Mouse (Mus musculus): ENCODE measurements around the gene Arid5b. TPM values are rescaled to one million over a fixed set of nuclear protein-coding genes. Genes with fewer than 3 reads are reported as not detected.

Gene Arid5b
- total and polyA plus RNA-seq, 2 experiments from 2014 or later: 13.3 to 13.6 TPM

DNA sequence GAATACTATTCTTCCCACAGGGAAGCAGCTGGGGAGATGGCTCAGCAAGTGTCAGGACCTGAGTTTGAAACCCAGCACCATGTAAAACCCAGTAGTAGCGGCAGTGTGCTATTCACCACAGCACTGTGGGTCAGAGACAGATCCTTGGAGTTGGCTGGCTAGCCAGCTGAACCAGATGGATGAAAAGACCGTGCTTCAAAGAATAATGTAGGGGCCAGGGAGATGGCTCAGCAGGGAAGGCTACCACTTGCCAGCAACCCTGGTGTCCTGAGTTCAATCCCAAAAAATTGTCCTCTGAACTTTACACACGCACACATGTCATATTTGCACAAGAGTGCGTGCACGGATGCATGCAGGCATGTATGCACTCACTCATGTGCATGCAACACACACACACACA lies 164.9 kb downstream of the Arid5b start:
- Histone ChIP-seq H3K4me3 (ENCODE audit: low read depth, low read length) (no peak overlapping the region), H3K4me1 (ENCODE audit: insufficient read depth, low read length) (no peaks in the 10 kb centered on the region), H3K9ac (replicated peaks; ENCODE audit: low read length, poor library complexity, severe bottlenecking) (no peak overlapping the region), H3K27me3 (ENCODE audit: insufficient read depth, low read length) (no peaks in the 10 kb centered on the region), H3K36me3 (ENCODE audit: insufficient read depth, low read length) (no peaks in the 10 kb centered on the region), H3K27ac (ENCODE audit: low read depth, low read length) (no peak overlapping the region), H3K4me2 (ENCODE audit: low read depth, low read length, poor library complexity, severe bottlenecking) (no peak overlapping the region), H3K9me3 (ENCODE audit: low read length) (no peaks in the 10 kb centered on the region)
- no peak for TF ChIP-seq CTCF (IDR thresholded peaks at IDR 0.05)
- WGBS: 87% methylated on average over 5 of the region's 5 CpGs
- ATAC-seq (ENCODE audit: low FRiP score) (no peak), DNase-seq (ENCODE audit: low spot score) (no peak)

DNA sequence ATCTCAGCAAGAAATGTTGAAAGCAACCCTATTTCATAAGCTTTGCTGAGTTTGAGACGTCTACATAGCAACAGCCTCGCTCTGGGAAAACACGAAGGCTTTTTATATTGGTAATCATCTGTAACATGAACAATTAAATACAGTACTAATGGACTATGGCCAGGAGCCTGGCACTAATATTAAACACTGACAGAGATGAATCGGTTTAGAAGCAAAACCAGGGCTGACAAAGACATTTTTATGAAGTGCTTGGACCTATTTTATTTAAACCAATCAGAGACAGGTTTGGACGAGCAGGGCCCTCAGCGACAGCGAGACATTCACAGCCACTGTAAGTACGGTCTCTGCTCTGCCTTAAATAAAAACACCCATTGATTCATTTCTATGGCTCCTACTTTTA lies 165.6 kb downstream of the Arid5b start:
- ATAC-seq (ENCODE audit: low FRiP score) (no peak), DNase-seq (ENCODE audit: low spot score) (peak; percentile 66)

DNA sequence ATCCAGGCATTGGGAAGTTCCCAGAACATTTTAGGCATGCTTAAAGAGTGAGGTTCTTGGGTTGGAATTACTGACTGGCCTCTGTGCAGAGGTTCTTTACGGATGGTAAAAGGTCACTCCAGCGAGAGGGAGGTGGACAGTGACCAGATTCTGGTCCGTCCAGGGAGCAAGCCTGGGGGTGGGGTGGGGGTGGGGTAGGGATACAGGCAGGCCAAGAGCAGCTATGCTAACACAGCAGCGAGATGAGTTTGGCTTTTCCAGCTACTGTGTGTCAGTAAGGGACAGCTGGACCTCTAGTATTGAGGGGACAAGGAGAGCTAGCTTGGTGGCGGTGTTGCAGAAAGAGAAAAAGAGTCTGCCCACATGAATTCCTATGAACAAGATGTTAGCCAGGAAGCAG lies 167.9 kb downstream of the Arid5b start:
- no peak for TF ChIP-seq CTCF (IDR thresholded peaks at IDR 0.05)
- Histone ChIP-seq H3K9ac (replicated peaks; ENCODE audit: low read length, poor library complexity, severe bottlenecking) (no peak overlapping the region), H3K27ac (ENCODE audit: low read depth, low read length) (no peak overlapping the region), H3K4me1 (ENCODE audit: insufficient read depth, low read length) (no peaks in the 10 kb centered on the region), H3K4me2 (ENCODE audit: low read depth, low read length, poor library complexity, severe bottlenecking) (no peak overlapping the region), H3K36me3 (ENCODE audit: insufficient read depth, low read length) (no peaks in the 10 kb centered on the region), H3K27me3 (ENCODE audit: insufficient read depth, low read length) (no peaks in the 10 kb centered on the region), H3K9me3 (ENCODE audit: low read length) (no peaks in the 10 kb centered on the region), H3K4me3 (ENCODE audit: low read depth, low read length) (no peak overlapping the region)
- no peak for DNase-seq (ENCODE audit: low spot score)
- WGBS: 73% methylated on average over 5 of the region's 5 CpGs
- ATAC-seq (ENCODE audit: low FRiP score): no peak

More for the DNA sequence above, 165.6 kb downstream of the Arid5b start:
- H3K27me3 ChIP-seq (ENCODE audit: insufficient read depth, low read length): no peaks in the 10 kb centered on the region
- H3K4me3 ChIP-seq (ENCODE audit: low read depth, low read length): no peak overlapping the region
- TF ChIP-seq CTCF (IDR thresholded peaks at IDR 0.05): no peak
- H3K9me3 ChIP-seq (ENCODE audit: low read length): no peaks in the 10 kb centered on the region
- no peaks in the 10 kb centered on the region for H3K36me3 ChIP-seq (ENCODE audit: insufficient read depth, low read length)
- WGBS: 49% methylated on average over 8 of the region's 8 CpGs
- no peak overlapping the region for H3K27ac ChIP-seq (ENCODE audit: low read depth, low read length)
- no peak overlapping the region for H3K4me2 ChIP-seq (ENCODE audit: low read depth, low read length, poor library complexity, severe bottlenecking)
- H3K9ac ChIP-seq (replicated peaks; ENCODE audit: low read length, poor library complexity, severe bottlenecking): no peak overlapping the region
- no peaks in the 10 kb centered on the region for H3K4me1 ChIP-seq (ENCODE audit: insufficient read depth, low read length)

DNA sequence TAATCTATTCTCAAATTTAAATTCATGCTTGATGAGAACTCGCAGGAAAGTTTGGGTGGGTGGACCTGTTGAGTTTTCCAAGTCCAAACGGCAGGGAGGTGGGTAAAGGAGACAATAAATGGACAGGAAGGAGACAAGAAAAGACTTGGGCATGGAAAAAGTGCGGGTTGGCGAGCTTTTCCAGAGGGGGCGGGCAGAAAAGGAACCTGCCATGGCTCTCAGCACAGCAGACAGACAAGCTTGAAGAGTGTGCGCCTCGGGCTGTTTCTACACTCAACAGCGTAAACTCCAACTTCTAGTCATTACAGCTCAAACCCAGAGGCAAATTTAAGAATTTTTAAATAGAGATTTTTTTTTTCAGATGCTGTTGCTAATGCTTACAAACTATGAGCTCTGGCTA lies 168.4 kb downstream of the Arid5b start:
- Histone ChIP-seq H3K4me2 (ENCODE audit: low read depth, low read length, poor library complexity, severe bottlenecking) (no peak overlapping the region), H3K27ac (ENCODE audit: low read depth, low read length) (no peak overlapping the region), H3K27me3 (ENCODE audit: insufficient read depth, low read length) (no peaks in the 10 kb centered on the region), H3K4me3 (ENCODE audit: low read depth, low read length) (no peak overlapping the region), H3K36me3 (ENCODE audit: insufficient read depth, low read length) (no peaks in the 10 kb centered on the region), H3K9ac (replicated peaks; ENCODE audit: low read length, poor library complexity, severe bottlenecking) (no peak overlapping the region), H3K9me3 (ENCODE audit: low read length) (no peaks in the 10 kb centered on the region), H3K4me1 (ENCODE audit: insufficient read depth, low read length) (no peaks in the 10 kb centered on the region)
- ATAC-seq (ENCODE audit: low FRiP score) (no peak), DNase-seq (ENCODE audit: low spot score) (no peak)
- 49% methylated on average over 8 of the region's 8 CpGs for WGBS
- no peak for TF ChIP-seq CTCF (IDR thresholded peaks at IDR 0.05)

DNA sequence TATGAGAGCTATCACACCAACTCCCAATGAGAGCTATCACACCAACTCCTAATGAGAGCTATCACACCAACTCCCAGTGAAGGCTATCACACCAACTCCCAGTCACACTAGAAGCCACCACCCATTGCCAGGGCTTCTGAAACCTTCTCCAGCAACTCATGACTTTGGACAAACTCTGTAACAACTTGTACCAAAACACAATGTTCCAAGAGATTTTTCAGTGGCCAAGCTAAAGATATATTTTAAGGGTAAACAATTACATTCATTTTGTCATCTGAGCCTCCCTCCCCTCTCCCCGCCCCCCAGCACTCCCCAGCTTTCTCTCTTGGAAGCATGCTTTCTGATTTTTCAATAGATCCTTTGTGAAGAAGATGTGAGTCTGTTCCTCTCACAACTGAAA lies 168.9 kb downstream of the Arid5b start:
- Histone ChIP-seq H3K4me2 (ENCODE audit: low read depth, low read length, poor library complexity, severe bottlenecking) (no peak overlapping the region), H3K27me3 (ENCODE audit: insufficient read depth, low read length) (no peaks in the 10 kb centered on the region), H3K27ac (ENCODE audit: low read depth, low read length) (no peak overlapping the region), H3K9me3 (ENCODE audit: low read length) (no peaks in the 10 kb centered on the region), H3K4me3 (ENCODE audit: low read depth, low read length) (no peak overlapping the region), H3K4me1 (ENCODE audit: insufficient read depth, low read length) (peaks cover 3% of the 10 kb centered on the region; the same call in 1 of the 2 replicates), H3K36me3 (ENCODE audit: insufficient read depth, low read length) (no peaks in the 10 kb centered on the region), H3K9ac (replicated peaks; ENCODE audit: low read length, poor library complexity, severe bottlenecking) (no peak overlapping the region)
- DNase-seq (ENCODE audit: low spot score) (no peak), ATAC-seq (ENCODE audit: low FRiP score) (no peak)
- WGBS: 83% methylated on average over 1 of the region's 1 CpGs
- no peak for TF ChIP-seq CTCF (IDR thresholded peaks at IDR 0.05)

DNA sequence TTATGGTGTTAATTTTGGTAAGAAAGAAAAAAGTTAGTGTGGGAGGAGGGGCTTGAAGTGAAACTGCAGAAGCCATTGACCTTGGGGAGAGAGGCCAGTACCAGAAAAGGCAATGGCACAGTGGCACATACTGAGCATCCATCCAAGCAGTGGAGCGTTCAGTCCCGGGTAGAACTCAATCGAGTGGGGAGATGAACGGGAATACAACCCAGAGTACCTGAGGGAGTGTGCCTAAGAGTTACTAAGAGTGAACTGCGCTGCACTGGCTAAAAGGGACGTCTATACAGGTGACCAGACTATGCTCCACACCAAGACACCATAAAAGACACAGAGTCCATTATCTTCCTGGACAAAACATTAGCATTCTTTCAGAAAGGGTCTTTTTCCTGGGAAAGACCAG lies 170.8 kb downstream of the Arid5b start:
- Histone ChIP-seq H3K4me2 (ENCODE audit: low read depth, low read length, poor library complexity, severe bottlenecking) (no peak overlapping the region), H3K9ac (replicated peaks; ENCODE audit: low read length, poor library complexity, severe bottlenecking) (no peak overlapping the region), H3K4me3 (ENCODE audit: low read depth, low read length) (no peak overlapping the region), H3K27me3 (ENCODE audit: insufficient read depth, low read length) (no peaks in the 10 kb centered on the region), H3K9me3 (ENCODE audit: low read length) (no peaks in the 10 kb centered on the region), H3K27ac (ENCODE audit: low read depth, low read length) (peak overlapping the region; percentile 18; the same call in 1 of the 2 replicates), H3K36me3 (ENCODE audit: insufficient read depth, low read length) (no peaks in the 10 kb centered on the region), H3K4me1 (ENCODE audit: insufficient read depth, low read length) (peaks cover 5% of the 10 kb centered on the region; the same call in 1 of the 2 replicates)
- ATAC-seq (ENCODE audit: low FRiP score): no peak
- no peak for DNase-seq (ENCODE audit: low spot score)
- no peak for TF ChIP-seq CTCF (IDR thresholded peaks at IDR 0.05)
- WGBS: 90% methylated on average over 6 of the region's 6 CpGs
